Mouse (Mus musculus): ENCODE results near the gene Ctnnd1.
A peak's percentile ranks its signal among the peaks of the same experiment; 100 is the strongest.
"Not testable (repeated sequence)": the region's sequence is repeated elsewhere in the genome, so short reads cannot be mapped to it uniquely, and the experiment has no call there.

Ctnnd1 gene

GRCm38 (mm10) chr2:84650464-84651195, at the start of gene Ctnnd1:
Gene Ctnnd1, minus strand, starts transcription at chr2:84650765.
- peak; percentile 93 for DNase-seq (ENCODE audit: low read depth, low spot score)

DNA sequence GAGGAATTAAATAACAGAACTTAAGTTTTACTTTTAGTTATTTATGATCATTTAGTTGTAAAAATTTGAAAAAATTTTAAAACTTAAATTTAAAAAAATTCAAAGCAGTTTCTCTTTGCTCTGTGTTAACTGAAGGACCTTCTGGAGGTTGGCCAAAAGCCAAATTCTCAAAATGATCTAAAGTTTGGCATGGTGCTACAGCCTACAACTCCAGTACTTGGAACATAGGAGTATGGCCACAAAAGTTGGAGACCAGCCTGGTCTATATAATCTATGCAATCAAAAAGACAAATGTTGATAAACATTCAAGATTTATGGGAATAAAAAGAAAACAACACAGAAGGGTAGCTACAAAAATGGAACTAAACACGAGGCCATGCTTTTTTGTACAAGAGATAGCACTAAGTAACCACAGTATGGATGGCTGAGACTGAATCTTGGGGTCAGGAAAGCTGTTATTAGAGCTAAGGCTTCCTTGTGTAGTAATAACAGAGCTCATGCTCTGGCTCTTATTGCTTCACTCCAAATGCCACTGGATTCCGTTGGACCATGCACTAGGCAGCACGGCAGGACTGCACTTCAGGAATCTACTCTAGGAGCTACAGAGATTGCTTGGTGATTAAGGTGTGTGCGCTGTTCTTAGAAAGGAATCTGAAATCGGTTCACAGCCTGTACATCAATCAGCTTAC, 44.6 kb upstream of the Ctnnd1 start:
- no peak for DNase-seq (ENCODE audit: low read depth, low spot score)

DNA sequence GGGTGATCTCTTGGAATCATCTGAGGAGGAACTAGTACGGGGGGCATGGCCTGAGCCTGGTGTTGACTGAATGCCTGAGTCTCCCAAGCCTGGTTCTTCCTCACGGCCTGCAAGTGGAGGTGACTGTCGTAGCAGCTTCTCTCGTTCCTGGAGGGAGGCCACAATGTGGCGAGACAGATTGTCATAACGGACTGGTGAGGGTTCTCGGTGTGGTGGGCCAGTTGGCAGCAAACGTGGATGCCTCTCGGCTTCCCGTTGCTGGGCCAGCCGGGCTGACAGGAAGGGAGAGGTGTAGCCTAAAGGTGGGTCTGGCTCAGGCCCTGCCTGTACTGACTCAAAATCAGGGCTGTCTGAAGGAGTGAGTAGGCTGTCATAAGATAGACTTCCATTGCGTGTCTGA, 39.5 kb upstream of the Ctnnd1 start:
- DNase-seq (ENCODE audit: low read depth, low spot score) = no peak

DNA sequence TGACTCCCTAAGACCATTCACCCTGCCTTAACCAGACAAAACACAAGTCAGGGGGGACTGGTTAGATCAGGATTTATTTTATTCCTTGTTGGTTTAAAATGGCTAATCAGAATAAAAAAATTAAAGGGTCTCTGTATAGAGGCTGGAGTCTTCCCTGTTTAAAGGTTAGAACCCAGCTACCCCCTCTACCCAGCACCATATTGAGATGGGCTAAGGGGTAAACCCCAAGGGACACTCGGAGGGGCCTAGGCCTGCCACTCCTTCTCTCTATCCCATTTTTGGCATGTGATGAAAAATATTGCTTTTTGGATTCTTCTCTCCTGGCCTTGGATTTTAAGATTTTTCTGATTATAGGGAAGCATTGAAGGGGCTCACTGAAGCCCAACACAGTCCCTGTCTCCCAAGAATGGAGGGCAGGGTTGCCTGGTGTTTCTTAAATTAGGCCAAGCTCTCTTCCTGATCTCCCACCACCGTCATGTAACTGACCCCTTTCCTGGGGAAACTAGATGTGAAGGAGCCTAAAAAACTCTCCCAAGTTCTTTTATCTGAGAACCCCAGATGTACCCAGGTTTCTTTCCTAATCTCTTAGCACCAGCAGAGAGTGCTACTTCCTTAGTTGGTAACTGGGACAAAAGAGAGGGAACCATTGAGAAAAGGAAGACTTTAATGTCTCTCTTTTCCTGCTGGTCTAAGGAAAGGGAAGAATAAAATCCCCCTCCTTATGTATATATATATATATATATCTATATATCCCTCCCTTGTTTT, 37.7 kb upstream of the Ctnnd1 start:
- no peak for DNase-seq (ENCODE audit: low read depth, low spot score)

- no peak for DNase-seq (ENCODE audit: low read depth, low spot score)
Observed at GRCm38 (mm10) chr2:84682605-84683183, 32.1 kb upstream of the Ctnnd1 start.

- no peak for DNase-seq (ENCODE audit: low read depth, low spot score)
Observed at GRCm38 (mm10) chr2:84679016-84679415, 28.5 kb upstream of the Ctnnd1 start, which contains the start of gene Tmx2. Gene Tmx2, minus strand, starts transcription at chr2:84679140.

- peak; percentile 99 for DNase-seq (ENCODE audit: low read depth, low spot score)
Observed at GRCm38 (mm10) chr2:84677968-84678880, 27.7 kb upstream of the Ctnnd1 start, which contains the start of the genes Gm28635 and Med19. Gene Gm28635, minus strand, starts transcription at chr2:84678041. Gene Med19, plus strand, starts transcription at chr2:84678402.

GRCm38 (mm10) chr2:84677270-84677967, 26.9 kb upstream of the Ctnnd1 start:
- DNase-seq (ENCODE audit: low read depth, low spot score) = no peak

DNA sequence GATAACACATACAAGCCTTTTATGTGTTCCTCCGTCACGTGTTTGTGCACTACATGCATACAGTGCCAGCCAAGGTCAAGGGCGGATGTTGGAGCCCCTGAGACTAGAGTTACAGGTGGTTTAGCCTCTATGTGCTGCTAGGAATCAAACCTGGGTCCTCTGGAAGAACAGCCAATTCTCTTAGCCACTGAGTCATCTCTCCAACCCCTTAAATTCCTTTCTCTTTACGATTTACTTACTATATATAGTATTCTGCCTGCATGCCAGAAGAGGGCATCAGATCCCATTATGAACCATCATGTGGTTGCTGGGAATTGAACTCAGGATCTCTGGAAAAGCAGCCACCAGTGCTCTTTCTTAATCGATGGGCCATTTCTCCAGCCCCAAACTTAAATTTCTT, 21.0 kb upstream of the Ctnnd1 start:
- not testable (repeated sequence) for DNase-seq (ENCODE audit: low read depth, low spot score)

DNA sequence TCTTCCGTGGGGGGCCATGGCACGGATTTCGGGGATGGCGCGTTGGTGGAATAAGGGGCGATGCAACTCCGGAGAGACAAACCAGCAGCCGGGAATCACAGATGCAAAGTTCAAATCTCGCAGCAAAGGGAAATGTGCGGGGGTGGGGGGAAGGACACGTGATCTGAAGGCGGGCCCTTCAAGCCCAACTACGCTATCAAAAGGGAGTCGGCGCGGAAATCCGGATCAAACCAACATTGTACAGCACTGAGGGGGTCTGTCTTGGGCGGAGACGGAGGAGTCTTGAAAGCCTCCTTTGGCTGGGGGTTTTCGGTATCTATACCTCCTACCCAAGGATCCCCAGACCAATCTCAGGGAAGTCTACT, 20.0 kb upstream of the Ctnnd1 start, which contains the start of gene Selenoh:
TSS of gene Selenoh (minus strand) at position 202 of the 365 bp plus-strand sequence.
- DNase-seq (ENCODE audit: low read depth, low spot score) = peak; percentile 93

DNA sequence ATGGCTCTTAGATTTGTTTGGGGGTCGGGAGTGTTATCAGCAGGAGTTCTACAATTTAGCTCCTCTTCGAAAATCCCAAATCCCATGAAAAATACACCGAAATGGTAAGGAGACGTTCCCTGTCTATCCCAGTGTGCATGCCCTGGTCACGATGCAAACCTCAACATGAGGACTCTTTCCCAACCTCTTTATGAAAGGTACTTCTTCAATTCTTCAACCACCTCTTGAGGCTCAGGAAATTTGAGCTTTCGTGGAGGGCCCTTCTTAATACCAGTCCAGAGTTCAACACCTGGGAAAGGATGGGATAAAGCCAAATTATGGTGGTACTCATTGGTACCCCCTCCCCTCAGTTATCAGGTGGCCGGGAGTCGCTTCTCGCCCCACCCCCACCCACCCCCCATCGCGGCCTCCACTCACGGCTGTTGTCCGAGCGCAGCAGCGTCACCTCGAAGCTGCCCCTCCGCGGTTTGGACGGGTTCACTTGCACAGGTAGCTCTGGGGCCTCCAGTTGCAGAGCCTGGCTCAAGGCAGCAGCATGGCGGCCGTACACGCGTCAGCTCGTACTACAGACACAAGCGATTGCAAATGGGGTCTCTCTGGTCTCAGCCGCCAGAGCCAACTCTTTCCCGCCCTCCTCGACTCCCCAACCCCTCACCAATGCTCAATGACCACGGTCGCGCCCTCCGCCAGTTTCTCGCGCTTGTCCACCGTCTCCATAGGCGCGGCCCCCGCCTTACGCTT, 19.4 kb upstream of the Ctnnd1 start:
- DNase-seq (ENCODE audit: low read depth, low spot score) = no peak

DNA sequence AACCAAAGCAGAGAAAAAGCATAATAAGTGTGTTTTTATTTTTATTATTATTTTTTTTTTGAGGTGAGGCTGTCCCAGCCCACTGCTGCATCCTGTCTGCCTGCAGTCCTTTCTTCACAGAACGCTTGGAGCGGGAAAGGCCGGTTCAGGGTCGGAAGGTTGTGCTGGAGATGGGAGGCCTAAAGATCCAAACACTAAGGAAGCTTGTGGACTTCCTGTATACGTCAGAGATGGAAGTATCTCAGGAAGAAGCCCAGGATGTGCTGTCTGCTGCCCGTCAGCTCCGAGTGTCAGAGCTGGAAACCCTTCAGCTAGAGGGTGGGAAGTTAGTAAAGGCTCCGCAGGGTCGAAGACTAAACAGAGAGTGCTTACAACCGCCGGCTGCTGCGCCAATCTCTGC, 15.5 kb upstream of the Ctnnd1 start:
- no peak for DNase-seq (ENCODE audit: low read depth, low spot score)

GRCm38 (mm10) chr2:84662866-84663265, 12.3 kb upstream of the Ctnnd1 start:
- no peak for DNase-seq (ENCODE audit: low read depth, low spot score)

DNA sequence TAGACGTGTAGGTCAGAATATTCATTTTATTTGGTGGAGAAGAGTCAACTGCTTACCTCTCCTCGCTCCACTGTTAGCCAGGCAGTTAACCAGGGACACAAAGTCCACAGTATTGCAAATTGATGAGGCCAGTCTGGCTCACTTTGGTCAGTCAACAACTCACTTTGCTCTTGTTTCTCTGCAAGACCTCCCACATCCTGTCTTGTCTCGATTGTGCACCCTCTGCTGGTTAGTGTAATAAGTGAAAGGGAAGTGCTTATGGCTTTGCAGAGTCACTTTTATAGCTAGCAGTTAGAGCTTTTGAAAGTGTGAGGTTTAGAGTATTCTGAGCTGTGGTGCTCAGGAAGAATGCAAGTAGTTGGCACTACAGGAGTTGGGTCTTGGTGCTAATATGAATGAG, 9.7 kb upstream of the Ctnnd1 start:
- no peak for DNase-seq (ENCODE audit: low read depth, low spot score)

- DNase-seq (ENCODE audit: low read depth, low spot score) = no peak
Observed at GRCm38 (mm10) chr2:84658806-84659205, 8.2 kb upstream of the Ctnnd1 start, which contains the start of gene Btbd18. Gene Btbd18, plus strand, starts transcription at chr2:84659079.

GRCm38 (mm10) chr2:84655864-84656263, 5.3 kb upstream of the Ctnnd1 start:
- no peak for DNase-seq (ENCODE audit: low read depth, low spot score)

DNA sequence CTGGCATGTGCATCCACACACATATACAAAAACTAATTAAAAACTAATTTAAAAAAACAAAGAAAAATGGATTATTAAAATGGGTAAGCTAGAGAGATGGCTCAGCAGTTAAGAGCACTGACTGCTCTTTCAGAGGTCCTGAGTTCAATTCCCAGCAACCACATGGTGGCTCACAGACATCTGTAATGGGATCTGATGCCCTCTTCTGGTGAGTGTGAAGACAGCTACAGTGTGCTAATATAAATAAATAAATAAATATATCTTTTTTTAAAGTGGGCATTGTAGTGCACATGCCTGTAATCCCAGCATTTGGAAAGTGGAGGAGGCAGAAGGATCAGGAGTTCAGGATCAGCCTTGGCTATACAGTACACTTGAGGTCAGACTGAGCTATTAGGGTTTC, 2.8 kb upstream of the Ctnnd1 start:
- DNase-seq (ENCODE audit: low read depth, low spot score) = no peak

DNA sequence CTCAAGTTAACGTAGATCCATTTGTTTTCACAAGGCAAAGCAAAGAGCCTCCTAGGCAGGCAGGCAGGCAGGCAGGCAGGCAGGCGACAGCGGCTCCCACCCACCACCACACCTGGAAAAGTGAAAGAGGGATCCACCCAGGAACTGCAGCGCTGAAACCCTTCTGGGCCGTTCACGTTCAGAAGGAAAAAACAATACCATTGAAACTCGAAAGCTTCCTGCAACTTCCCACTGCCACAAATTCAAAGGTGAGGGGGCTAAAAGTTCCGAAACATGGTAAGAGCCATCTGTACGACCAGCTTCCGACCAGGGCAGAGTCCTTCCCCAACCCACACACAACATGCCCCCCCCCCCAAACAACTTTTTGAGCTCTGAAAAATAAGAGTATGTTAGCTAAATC, 891 bp downstream of the Ctnnd1 start:
- DNase-seq (ENCODE audit: low read depth, low spot score) = no peak

DNA sequence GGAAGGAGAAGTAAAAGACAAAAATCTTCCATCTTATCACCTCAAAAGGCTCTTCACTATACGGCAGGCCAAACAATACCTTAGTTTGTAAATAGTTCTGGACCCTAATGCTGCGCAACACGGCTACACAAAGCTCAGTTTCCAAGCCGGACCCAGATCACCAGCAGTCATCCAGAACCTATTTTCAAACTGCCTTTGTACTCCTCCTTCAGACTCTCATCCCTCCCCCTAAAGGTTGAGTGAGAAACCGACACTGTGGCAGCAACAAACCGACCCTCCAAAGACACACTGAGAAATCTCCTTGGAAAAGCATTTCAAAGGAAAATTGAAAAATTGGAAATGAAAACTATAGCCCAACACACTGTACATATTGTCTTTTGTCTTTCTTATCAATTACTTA, 2.2 kb downstream of the Ctnnd1 start:
- no peak for DNase-seq (ENCODE audit: low read depth, low spot score)

Measured in brain, embryonic 18.5 days (tissue).